Mouse (Mus musculus) frontal cortex, postnatal 10 days (tissue): ENCODE results near the gene Zc3h12a.
A peak's percentile ranks its signal among the peaks of the same experiment; 100 is the strongest.

ENCODE experiments used
- DNase-seq, 2 experiments: peaks; one replicate each; pipeline ENCODE4 v3.0.0; 2022; ENCODE audit warnings: low spot score in 2 of 2, mixed read lengths in 1 of 2

Gene Zc3h12a

DNA sequence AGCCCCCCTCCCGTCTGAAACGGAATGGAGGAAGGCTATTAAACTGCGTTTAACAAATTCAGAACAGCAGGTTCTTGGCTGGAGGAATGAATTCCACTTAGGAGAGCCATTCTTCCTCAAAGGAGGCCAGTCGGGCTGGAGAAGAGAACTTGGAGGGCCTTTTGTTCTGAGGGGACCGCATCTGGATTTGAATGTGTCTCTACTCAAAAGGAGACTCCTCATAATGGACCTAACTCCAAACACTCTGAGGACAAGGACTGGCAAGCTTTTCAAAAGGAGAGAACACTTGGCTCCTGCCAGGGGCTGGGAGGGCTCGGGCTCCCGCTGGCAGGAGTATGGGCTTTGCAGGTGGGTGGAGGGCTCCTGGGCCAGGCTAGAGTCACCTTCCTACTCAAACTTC lies 17.0 kb upstream of the Zc3h12a start:
- DNase-seq = no peak

DNA sequence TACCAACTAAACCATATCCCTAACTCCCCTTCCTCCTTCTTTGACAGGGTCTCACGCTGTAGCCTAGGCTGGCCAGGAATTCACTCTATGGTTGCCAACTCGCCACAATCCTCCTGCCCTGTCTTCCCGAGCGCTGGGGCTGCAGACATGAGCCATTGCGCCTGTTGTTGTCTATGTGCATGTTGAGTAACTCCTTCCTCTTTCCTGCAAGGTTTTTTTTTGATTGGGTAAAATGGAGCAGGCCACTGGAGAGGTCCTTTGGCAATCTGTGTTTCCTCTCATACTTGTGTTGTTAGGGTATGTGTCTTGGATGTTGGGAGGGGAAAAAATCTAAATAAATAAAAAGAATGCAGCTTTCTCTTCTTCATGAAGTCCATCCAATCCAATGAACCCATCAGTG lies 16.6 kb upstream of the Zc3h12a start:
- DNase-seq = no peak

DNA sequence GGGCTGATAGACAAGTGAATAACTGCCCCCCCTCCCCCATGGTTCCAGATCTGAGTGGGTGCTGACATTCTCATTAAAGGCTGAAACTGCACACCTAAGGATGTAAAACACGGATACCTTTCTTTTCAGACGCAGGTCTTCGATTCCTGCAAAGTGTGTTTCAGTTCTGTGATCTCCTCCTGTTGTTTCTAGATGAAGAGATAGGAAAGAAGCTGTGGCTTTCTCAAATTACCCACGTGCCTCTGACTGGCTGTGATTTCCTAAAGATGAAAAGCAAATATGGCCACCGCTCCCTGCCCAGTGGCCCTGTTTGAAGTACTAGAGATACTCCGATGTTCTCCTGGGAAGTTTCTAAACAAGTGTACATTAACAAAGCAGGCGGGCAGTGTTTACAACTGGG lies 10.7 kb upstream of the Zc3h12a start:
- no peak for DNase-seq

DNA sequence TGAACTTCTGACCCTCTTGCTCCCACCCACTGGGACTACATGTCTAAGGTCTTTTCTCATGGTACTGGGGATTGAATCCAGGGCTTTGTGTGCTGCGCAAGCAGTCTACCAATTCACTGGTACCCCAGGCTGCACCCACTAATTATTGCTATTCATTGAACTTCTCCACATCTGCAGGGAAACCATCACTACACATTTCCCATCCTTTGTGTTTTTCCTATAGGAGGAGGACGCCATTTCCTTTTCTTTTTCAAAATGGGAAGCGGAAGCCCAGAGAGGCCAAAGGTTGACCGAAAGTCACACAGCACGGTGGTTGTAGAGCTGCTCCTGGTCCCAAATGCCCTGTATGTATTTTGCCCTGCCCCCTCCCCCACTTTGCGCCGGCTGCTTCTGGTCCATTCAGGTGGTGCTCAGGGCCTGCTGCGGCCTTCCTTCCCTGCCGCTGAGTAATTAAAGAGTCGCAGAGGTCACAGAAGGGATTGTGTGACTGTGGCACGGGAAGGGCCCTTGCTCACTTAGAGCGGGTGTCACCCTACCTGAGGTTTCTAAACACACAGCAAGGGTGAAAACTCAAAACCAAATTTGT lies 8.8 kb upstream of the Zc3h12a start:
- DNase-seq = no peak

DNA sequence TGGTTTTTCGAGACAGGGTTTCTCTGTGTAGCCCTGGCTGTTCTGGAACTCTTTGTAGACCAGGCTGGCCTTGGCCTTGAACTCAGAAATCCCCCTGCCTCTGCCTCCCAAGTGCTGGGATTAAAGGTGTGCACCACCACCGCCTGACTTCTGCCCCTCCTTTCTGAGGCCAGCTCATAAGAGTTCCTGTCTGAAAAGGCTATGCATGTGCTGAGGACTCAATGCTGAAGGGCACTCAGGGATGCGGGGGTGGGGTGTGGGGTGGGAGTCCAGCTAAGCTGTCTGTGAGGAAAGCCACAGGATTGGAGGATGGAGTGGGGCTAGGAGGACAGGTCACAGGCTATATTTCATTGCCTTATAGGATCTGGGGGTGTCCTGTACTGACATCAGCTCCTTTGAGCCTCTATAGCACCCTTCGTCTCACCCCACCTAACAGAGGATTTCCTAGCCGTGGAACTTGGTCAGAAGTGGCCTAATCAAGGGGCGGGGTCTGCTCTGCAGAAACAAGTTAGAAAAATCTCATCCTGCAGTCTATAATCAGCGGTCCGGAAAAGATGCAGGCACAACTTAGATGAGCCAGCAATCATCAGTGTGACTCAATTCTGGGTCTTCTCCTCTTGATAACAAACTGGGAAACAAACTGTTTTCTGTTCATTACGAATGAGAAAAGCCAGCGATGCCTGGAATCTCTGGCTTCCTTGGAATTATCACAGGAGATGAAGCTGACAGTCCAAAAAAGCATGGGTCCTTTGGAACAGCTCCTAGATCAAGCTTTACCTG lies 7.6 kb upstream of the Zc3h12a start:
- no peak for DNase-seq

DNA sequence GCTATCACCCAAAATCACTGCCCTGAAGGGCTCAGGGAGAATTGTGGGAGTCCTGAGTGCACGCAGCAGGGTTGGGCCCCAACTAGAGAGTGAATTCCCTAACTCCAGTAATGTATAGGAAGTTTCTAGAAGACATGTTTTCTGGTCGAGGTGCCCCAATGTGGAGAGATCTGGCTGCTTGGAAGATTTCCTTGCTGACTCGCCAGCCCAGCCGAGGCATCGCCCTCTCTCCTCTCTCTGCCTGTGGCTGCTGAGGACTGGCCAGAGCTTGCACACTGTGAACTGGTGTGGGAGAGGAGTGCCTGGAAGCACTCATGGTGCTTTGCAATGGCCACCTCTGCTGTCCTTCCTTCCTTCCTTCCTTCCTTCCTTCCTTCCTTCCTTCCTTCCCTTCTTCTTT lies 7.0 kb upstream of the Zc3h12a start:
- no peak for DNase-seq

DNA sequence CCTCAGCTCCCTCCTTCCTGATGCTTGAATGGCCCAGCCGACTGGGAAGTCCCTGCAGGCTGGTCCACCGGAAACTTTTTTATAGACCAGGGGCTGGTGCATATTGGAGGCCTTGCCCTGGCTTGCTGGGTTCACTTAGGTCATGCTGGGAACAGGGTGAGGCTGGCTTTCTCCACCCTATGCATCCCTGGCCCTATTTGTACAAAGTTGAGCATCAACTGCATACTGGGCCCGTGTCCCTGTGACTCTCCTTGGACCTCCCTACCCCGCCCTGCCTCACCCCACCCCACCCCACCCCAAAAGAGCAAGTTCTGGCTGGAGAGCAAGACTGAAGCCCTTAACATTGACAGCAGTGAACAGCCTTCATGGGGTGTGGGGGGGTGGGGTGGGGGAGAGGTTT lies 6.6 kb upstream of the Zc3h12a start:
- DNase-seq = no peak

DNA sequence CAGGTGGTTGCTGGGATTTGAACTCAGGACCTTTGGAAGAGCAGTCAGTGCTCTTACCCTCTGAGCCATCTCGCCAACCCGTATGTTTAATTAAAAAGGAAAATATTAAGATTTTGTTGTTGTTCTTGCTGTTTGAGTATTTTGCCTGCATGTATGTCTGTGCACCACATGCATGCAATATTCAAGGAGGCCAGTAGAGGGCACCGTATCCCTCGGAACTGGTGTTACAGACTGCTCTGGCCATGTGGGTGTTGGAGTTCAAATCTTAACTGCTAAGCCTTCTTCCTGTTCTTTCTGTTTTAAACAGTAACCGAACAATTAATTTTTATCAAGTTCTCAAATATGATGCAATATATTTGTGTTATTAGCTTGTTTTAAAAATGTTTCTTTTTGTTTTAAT lies 4.8 kb upstream of the Zc3h12a start:
- no peak for DNase-seq

DNA sequence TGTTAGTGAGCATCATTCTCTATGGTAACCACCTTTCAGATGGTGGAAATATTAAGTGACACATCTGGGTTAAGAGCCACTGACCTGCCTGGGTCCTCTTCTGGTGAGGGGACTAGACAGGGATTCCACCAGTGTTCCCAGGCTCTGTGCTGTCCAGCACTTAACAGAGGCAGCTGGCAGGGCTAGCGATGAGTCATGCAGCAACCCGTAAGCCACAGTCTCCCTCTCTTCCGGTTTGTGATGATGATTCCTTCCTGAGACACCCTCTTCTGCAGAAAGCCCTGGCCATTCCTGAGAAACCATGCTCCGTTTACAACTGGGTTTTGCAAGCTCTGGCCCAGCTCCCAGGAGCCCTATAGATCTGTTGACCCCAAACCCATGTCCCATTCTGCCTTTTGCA lies 3.9 kb upstream of the Zc3h12a start:
- no peak for DNase-seq

DNA sequence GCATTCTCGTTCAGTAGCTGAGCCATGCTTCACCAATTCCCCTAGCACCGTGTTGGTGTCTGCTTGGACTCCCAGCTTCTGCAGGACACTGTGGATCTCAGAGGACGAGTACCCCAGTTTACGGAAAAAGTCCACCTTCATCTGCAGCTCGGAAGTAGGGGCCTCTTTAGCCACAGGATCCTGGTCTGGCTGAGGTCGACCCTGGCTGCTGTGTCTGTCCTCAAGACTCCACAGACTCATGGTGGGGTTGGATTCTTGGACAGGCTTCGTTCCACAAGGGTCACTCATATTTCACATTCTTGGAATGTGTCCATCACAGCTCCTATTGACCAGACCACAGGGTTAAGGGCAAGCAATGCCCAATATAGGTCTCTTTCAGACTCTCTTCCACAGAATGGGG lies 879 bp downstream of the Zc3h12a start:
- no peak for DNase-seq

DNA sequence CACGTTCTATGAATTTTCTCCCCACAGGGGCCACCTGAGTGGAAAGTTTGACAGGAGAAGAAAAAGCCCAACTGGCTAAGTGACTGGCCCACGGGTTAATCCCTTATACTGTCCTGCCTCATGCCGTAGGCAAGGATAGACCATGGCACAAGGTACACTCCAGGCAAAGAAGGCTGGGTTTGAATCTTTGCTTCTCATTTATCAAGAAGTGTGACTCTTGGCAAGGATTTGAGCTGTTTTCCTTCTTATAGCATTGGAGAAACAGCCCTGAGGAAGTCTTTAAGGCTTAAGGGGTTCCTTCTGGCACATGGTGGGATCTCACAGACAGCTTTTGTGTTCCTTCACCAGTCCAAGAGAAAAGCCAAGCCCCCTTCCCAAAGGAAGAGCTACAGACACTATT lies 1.5 kb downstream of the Zc3h12a start:
- no peak for DNase-seq

DNA sequence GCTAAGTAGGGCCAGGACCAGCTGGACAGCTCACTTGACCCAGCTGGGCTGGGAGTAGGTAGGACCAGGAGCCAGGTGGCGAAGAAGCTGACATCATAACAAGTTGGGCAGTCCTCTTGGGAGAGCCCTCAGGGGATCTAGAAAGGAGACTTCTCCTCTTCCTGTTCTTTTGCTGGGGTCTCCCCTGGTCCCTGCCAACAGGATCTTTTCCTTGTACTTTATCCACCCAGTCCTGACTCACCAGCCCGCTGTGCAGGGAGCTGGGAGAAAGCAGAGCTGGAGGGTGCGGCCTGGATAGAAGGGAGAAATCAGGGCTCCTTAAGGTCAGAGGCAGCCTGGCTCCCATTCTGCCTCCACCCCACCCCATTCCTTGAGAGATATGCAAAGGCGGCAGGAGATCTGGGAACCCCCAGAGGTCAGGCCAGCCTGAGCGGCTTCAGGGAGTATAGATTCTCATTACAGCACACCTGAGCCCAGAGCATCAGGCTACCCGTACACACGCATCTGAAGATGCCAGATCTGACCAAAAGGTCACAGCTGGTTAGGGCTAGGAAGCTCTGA lies 2.2 kb downstream of the Zc3h12a start:
- no peak for DNase-seq

DNA sequence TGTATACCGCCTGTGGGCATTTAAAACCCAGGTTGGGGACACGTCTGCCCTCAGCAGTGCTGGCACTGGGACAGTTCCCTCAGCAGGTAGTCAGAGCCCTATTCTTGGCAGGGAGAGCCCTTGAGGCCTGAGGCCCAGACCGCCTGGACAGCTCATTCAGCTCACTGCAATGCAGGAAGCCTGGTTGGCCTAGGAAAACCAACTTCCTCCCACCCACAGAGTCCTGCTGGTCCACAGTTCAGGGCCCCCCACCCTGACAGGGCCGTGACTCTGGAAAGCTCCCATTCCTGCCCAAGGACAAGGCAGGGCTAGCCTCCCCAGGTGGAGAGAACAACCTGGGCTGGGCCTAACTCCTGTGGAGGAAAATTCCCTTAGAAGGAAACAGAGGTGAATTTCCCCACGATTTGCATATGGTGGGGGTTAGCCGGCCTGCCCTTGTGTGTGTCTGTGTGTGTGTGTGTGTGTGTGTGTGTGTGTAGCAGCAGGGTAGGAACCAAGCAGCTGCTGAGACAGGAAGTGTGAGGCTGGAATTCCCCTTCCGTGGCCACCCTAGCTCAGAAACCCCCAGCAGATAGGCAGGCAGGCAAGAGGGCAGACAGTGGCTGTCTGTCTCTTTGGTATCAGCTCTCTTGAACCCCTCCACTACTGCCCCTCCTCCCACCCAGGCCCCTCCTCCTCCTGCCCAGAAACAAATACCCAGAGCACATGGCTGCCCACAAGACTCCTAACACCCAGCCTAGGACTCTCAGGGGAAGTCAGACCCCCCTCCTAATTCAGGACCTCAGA lies 3.0 kb downstream of the Zc3h12a start:
- DNase-seq = no peak

DNA sequence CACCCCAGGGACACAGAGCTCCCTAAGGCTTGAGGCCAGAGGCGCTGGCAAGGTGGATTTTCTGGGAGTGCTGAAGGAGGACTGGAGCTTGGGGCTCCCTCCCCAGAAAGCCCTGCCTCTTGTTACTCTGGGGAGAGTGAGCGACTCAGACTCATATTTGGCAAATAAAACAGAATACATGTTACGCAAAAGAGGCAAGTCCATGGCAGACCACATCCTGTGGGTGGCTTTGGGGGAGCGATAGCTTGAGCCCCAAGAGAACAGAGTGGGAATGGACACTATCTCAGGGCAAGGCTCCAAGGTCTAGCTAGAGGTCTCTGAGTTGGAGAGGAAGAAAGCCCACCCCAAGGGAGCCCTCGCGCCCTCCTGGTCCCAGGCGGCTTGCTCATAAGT lies 4.4 kb downstream of the Zc3h12a start:
- DNase-seq = no peak

DNA sequence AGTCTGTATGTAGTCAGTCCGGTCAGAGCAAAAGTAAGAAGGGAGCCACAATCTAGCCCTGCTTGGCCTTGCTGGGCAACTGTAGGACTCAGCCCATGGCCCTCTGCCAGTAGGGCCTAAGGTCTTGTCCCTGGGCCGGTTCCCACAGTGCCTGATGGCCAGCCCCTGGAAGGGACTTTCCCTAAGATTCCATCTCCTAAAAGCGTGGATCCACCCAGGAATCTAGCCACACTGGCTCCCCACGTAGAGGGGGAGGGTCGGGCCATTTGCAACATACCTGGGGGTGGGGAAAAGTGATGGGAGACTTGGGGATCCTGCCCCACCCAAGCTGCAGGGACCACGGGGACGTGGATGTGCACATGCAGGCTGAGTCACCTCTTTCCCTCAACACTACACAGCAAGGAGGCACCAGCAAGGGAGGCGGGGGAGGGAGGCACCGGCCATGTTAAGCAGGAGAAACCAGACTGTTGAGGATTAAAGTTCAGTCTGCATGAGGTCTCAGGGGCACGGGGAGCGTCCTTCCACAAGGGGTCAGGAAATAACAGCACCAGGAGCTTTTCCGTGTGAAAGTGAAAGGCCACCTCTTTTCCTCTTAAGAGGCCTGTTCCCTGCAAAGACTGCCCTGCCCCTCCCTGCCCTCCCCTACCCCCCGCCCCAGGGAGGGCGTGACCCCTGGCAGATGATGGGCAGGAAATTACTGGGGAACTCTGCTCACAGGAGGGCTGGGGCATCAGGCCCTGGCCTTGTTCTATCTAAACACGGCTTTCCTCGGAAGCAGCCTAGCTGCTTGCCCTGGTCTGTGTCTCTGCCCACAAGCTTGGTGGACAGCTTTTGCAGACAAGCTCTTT lies 5.0 kb downstream of the Zc3h12a start:
- no peak for DNase-seq

DNA sequence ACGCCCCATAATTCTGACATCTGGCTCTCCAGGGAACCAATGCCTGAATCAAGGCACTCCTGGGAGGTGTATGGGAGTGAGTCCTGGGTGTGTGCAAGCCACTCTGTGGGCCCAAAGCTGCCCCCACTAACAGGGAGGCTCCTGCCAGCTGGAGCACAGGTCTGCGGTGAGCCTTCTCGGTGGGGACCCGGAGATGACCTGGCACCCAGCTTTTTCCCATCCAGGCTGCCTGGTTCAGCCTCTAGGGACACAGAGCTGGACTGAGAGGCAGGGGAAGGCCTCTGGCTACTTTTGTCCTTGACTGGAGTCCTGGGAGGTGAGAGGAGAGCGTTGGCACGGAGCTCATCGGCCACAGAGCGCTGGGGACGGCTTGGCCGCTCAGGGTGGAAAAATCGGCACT lies 7.9 kb downstream of the Zc3h12a start:
- no peak for DNase-seq

DNA sequence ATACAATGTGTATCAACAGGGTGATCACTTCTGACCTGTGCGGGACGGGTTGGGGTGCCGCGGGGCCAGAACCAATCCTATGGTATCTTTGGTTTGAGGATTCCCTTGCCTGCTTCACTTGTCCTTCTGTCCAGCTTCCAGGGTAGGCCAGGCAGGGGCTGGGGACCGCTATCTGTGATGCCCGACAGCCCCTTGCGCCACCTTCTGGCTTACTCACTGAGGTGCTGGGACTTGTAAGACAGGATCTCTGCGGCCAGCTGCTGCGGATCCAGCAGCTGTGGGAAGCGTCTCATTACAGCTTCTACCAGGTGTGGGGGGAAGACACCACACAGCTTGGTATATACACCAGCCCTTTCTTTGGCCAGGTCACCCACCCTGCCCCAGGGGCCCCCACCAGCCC lies 8.6 kb downstream of the Zc3h12a start:
- no peak for DNase-seq

DNA sequence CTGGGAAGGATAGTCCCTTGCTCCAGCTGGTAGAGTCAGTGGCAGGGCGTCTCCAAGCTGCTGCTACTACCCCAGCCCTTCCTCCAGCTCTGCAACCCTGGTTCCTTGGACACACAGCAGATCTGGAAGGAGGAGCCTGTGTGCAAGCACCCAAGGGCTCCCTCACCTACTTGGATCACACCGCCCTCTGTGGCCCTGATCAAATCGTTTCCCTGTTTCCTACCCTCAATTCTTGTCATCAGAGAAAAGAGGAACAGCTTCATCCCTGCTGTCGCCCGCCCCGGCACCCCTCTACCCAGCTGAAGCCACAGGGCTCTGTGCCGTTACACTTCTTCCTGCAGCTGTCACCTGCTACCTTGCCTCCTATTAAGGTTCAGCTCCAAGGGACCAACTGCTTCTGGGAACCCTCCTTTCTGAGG lies 9.7 kb downstream of the Zc3h12a start:
- no peak for DNase-seq

DNA sequence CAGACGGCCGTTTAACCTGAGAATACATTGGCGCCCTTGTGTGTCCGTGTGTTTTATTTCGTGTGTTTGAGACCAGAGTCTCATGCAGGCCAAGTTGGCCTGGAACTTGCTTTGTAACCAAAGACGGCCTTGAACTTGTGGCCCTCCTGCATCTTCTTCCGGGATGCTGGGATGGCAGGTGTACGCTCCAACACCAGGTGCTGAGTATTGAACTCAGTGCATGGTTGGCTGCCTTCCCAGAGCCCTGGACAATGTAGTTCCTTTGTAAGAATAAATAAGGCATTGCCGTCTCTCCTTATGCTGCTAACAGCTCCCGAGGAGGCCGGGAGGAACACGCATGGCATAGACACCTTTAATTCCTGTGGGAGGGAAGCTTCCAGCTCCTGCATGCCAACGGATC lies 10.7 kb downstream of the Zc3h12a start:
- no peak for DNase-seq

DNA sequence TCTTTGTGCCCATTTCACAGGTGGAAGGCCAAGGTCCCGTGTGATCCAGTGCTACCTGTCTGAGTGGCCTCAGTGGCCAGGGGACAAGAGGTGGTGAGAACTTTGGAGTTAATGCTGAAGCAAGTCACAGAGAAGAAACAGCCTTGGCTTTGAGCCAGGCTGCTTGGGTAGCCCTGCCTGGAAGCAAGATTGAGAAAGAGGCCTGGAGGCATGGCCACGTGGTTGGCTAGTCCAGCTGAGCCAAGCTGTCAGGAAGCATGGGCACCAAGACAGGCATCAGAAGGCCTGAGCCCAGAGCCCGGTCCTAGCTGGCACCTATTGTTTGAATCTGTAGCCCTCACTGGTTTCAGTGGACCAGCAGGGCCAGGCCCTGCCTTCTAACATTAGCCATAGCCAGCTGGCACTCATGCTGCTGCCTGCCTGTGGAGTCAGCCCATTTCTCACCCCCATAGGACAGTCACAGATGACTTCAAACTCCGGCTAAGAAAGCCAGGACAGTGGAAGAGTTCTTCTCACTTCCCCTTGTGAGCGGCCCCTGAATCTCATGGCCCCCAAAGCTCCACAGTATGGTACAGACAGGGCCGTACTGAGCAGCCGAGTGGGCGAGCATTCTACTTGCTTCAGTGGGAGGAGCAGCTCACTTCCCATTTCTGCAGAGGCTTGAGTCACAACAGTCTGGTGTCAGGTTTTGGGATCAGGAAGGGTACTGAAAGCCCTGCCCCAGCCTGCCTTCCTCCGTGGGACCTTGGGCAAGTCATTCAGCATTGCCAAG lies 11.4 kb downstream of the Zc3h12a start:
- peak; percentile 64 to 67 for DNase-seq

DNA sequence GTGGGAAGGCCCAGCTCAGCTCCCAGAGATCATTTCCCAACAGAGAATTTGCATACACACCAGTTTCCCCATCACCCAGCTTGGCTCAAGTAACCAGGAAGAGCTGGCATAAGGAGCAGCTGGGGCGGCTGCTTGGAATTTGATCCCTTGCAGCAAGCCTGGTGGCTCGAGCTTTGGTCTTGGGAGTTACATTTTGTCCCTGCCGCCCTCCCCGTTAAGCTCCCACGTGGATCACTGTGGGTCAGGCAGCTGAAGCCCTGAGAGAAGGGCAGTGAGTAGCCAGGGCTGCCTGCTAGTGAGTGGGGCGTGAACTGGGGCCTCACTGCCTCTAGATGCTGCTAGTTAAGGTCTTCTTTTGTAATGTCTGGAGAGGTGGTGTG lies 11.9 kb downstream of the Zc3h12a start:
- no peak for DNase-seq
